ENCODE assay signal across 8 mouse cellular contexts in the genomic region with DNA sequence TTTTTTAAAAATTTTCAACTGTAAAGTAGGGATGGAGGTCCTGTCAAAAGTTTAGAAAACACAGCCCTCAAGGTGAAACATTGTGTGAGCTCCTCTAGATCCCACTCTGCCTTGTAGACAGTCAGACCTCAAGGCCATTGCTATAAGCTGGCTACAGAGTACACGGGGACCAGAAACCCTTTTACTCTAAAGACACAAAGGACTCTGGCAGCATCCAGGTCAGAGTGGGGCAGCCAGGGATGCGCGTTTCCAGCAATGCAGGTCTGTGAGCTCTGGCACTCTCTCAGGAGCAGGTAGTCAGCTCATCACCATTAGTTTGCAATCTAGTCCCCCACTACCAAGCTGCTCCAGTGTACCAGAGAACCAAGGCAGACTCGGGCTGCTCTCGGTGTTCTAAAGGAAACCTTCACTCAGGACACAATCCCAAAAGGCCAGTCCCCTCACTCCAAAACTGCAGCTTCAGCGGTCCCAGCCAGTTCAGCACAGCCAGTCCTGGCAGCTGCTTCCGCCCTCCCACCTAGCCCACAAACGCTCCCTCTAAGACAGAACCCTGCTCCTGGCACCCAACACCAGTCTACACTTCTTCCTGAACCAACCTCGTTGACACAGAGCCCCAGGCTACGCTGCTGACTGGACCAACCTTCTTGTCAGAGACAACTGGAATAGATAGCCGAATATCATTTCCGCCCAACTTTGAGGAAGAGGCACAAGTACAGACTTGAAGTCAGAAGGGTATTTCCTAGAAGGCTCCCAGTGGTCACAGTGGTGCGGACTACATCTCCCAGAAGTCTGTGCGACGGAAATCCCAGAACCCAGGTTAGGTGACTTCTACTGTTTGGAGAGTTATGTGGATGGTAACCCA. TPM values are rescaled to one million over a fixed set of nuclear protein-coding genes. Genes with fewer than 3 reads are reported as not detected.
A peak's percentile ranks its signal among the peaks of the same experiment; 100 is the strongest.
DNase-seq lines count a peak whose midpoint lies in the region; ATAC-seq and TF ChIP-seq lines count a peak whose summit lies in the region.
"Not testable (repeated sequence)": the region's sequence is repeated elsewhere in the genome, so short reads cannot be mapped to it uniquely, and the experiment has no call there.

A gene (minus strand): TSS at position 684 of the 862 bp plus-strand sequence.
A gene (minus strand): TSS at position 761 of the 862 bp plus-strand sequence.

- not testable (repeated sequence) for H3K36me3 ChIP-seq in forebrain, embryonic 14.5 days (ENCODE audit: control insufficient read depth, insufficient read depth, low read length); liver, embryonic 15.5 days (replicated peaks); stomach, postnatal 0 days (ENCODE audit: control insufficient read depth, insufficient read depth, low read length)

- DNase-seq in c-Kit-positive CD71-negative TER-119-negative erythroid progenitor cells, embryonic 14.5 days (ENCODE audit: low read depth): peak; percentile 74
- peak; percentile 67 for DNase-seq in forebrain, embryonic 14.5 days (ENCODE audit: low spot score)
- peak; percentile 78 to 80 for DNase-seq in heart, postnatal 10 days
- peak; percentile 86 to 89 for DNase-seq in kidney, postnatal 36 days
- peak; percentile 50 for DNase-seq in neural tube, embryonic 10.5 days (ENCODE audit: extremely low spot score, low spot score)
- peak; percentile 75 for DNase-seq in stomach, postnatal 0 days (ENCODE audit: low spot score)

- not testable (repeated sequence) for H3K9me3 ChIP-seq in forebrain, embryonic 14.5 days (replicated peaks; ENCODE audit: control insufficient read depth, low read length); liver, embryonic 15.5 days (replicated peaks); stomach, postnatal 0 days (ENCODE audit: control insufficient read depth, low read length)

- peak within 1 kb of the TSS; percentile 13; the same call in 1 of the 2 replicates for H3K9ac ChIP-seq in forebrain, embryonic 14.5 days (ENCODE audit: low read length)
- 0 out of 2 replicates have a peak within 1 kb of the TSS, but pooled peaks have one; percentile 6 for H3K9ac ChIP-seq in liver, embryonic 15.5 days
- H3K9ac ChIP-seq in stomach, postnatal 0 days (ENCODE audit: low read length): peak within 1 kb of the TSS; percentile 45; the same call in 1 of the 2 replicates

- H3K4me1 ChIP-seq in forebrain, embryonic 14.5 days (ENCODE audit: control insufficient read depth, insufficient read depth, low read length); liver, embryonic 15.5 days (replicated peaks); stomach, postnatal 0 days (replicated peaks; ENCODE audit: control insufficient read depth, insufficient read depth): not testable (repeated sequence)

- not testable (repeated sequence) for TF ChIP-seq CTCF in stomach, postnatal 0 days (IDR thresholded peaks at IDR 0.05; ENCODE audit: low read depth)

- not testable (repeated sequence) for H3K27ac ChIP-seq in forebrain, embryonic 14.5 days (ENCODE audit: low read depth, low read length); liver, embryonic 15.5 days (replicated peaks); stomach, postnatal 0 days (replicated peaks)

- intact Hi-C loops in heart, postnatal 10 days (cut with DNase I): not testable (repeated sequence)

- WGBS in forebrain, embryonic 14.5 days: 21% methylated on average over 13 of the region's 15 CpGs
- WGBS in liver, embryonic 15.5 days (ENCODE audit: insufficient replicate concordance): 9% methylated on average over 14 of the region's 15 CpGs
- WGBS in stomach, postnatal 0 days: 18% methylated on average over 13 of the region's 15 CpGs

- H3K4me2 ChIP-seq in forebrain, embryonic 14.5 days (ENCODE audit: low read length): peak within 1 kb of the TSS; percentile 49
- peak within 1 kb of the TSS; percentile 61 for H3K4me2 ChIP-seq in liver, embryonic 15.5 days
- H3K4me2 ChIP-seq in stomach, postnatal 0 days (replicated peaks; ENCODE audit: low read depth): peak within 1 kb of the TSS; percentile 60

- ATAC-seq in CD4-positive, CD25-positive, alpha-beta regulatory T cell, adult 4 months: peak; percentile 99
- ATAC-seq in forebrain, embryonic 14.5 days: peak; percentile 94
- ATAC-seq in liver, embryonic 15.5 days (ENCODE audit: insufficient read depth): peak; percentile 91
- peak; percentile 94 for ATAC-seq in stomach, postnatal 0 days (ENCODE audit: low FRiP score, low TSS enrichment)

- H3K4me3 ChIP-seq in forebrain, embryonic 14.5 days (ENCODE audit: low read depth, low read length): peak within 1 kb of the TSS; percentile 27
- H3K4me3 ChIP-seq in liver, embryonic 15.5 days (replicated peaks): peak within 1 kb of the TSS; percentile 52
- peak within 1 kb of the TSS; percentile 45 for H3K4me3 ChIP-seq in stomach, postnatal 0 days (ENCODE audit: low read depth, low read length)

- not testable (repeated sequence) for TF ChIP-seq EP300 in stomach, postnatal 0 days (optimal IDR thresholded peaks at IDR 0.05)

- not testable (repeated sequence) for H3K27me3 ChIP-seq in forebrain, embryonic 14.5 days (replicated peaks; ENCODE audit: control insufficient read depth, insufficient read depth, low read length); liver, embryonic 15.5 days; stomach, postnatal 0 days (ENCODE audit: control insufficient read depth, insufficient read depth, low read length)

RNA-seq across cellular contexts. Expression of the first gene that starts in this region (rescaled TPM):
- 1 to 10 TPM; 1.0 to 1.1 TPM for polyA plus RNA-seq in CD4-positive, CD25-positive, alpha-beta regulatory T cell, adult 4 months (2017; shearing (Covaris generic))
- polyA plus RNA-seq in forebrain, embryonic 14.5 days (2014; fragmentation: Nextera tagmentation; extraction: Ambion mirVana): not detected in 2 replicates
- total RNA-seq in heart, postnatal 10 days (2021): 1 to 10 TPM in 1 of 2 experiments, under 1 TPM in 1; 0.57 to 1.6 TPM
- polyA plus RNA-seq in liver, embryonic 15.5 days (2015; fragmentation: Nextera tagmentation; extraction: Ambion mirVana): 0.17 TPM in 1 of 2 replicates, not detected in the other
- 0.44 and 0.47 TPM in 2 replicates for polyA plus RNA-seq in stomach, postnatal 0 days (2015; fragmentation: Nextera tagmentation; extraction: Ambion mirVana)

RNA-seq across cellular contexts. Expression of the second gene that starts in this region (rescaled TPM):
- polyA plus RNA-seq in CD4-positive, CD25-positive, alpha-beta regulatory T cell, adult 4 months (2017; shearing (Covaris generic)): 1 to 10 TPM; 4.2 to 7.7 TPM
- polyA plus RNA-seq in forebrain, embryonic 14.5 days (2014; fragmentation: Nextera tagmentation; extraction: Ambion mirVana): 0.61 and 1.1 TPM in 2 replicates
- total RNA-seq in heart, postnatal 10 days (2021): under 1 TPM; 0.53 to 0.92 TPM
- polyA plus RNA-seq in liver, embryonic 15.5 days (2015; fragmentation: Nextera tagmentation; extraction: Ambion mirVana): 0.51 TPM in 2 replicates
- polyA plus RNA-seq in stomach, postnatal 0 days (2015; fragmentation: Nextera tagmentation; extraction: Ambion mirVana): 0.97 and 1.0 TPM in 2 replicates

Comparison
In these comparisons a context has a peak if more than half of its experiments do, and no peak if none do; other contexts are left out.
1. Peak in ATAC-seq, H3K4me3 ChIP-seq, H3K9ac ChIP-seq and H3K4me2 ChIP-seq in liver, embryonic 15.5 days; RNA of the genes that start here not detected or under 1 TPM.